Mouse (Mus musculus) brain, embryonic 14.5 days (tissue): Measurements from ENCODE around the gene Gpr108. TPM values are rescaled to one million over a fixed set of nuclear protein-coding genes. Genes with fewer than 3 reads are reported as not detected.

Experiments used
- DNase-seq: peaks from one replicate; pipeline ENCODE4 v3.0.0-alpha.2; 2011; ENCODE audit warnings: low read depth
- CTCF ChIP-seq: fragments of 200-500 bp; IDR thresholded peaks from 2 replicates; pipeline ENCODE4 v1.5.1; 2012; ENCODE audit warnings: inconsistent platforms, mild to moderate bottlenecking, moderate library complexity, borderline replicate concordance; ENCODE audit not compliant: insufficient read depth, insufficient read length; ENCODE audit errors: extremely low read depth
- POLR2A ChIP-seq: fragments of 200-500 bp; IDR thresholded peaks from 2 replicates; pipeline ENCODE4 v1.6.1; 2012; ENCODE audit warnings: mild to moderate bottlenecking, inconsistent platforms, borderline replicate concordance; ENCODE audit not compliant: poor library complexity, insufficient read depth, insufficient read length, severe bottlenecking; ENCODE audit errors: extremely low read depth
- polyA plus RNA-seq: library from polyadenylated mRNA; depleted of rRNA; stranded (reverse); fragments of >200 nt; gene quantifications from 2 replicates; pipeline ENCODE4 v1.2.3, GENCODE M21; 2012

Gpr108 gene
- polyA plus RNA-seq, 1 experiment: 18.3 TPM

DNA sequence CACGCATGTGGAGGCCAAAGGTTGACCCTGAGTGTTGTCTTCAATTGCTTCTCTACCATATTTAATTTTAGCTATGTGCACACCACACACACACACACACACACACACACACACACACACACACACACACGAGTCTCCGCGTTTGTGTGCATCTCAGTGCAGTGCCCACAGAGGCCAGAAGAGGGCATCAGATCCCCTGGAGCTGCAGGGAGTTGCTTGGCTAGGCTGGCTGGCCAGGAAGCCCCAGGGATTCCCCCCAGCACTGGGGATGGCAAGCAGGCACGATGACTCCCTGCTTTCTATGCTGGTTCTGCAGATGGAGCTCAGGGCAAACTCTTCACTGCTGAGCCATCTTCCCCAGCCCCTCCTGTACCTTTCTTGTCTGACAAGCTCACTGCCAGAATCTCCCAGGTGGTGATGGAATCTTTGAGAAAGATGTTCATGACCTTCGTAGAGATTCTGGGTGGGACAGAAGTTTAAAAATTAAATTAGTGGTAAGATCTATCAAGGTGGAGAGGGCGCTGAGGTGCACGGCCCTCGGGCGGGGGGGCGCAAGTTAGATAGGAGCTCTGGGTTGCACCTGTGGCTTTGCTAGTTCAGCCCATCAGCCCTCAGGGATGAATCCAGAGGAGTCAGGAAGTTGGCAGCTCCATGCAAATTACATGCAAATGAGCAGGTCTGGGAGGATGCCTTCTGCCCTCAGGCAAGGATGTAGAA lies 28.9 kb downstream of the Gpr108 start:
- DNase-seq: peak; percentile 62
- no peak for TF ChIP-seq POLR2A
- peak; percentile 69 for TF ChIP-seq CTCF

DNA sequence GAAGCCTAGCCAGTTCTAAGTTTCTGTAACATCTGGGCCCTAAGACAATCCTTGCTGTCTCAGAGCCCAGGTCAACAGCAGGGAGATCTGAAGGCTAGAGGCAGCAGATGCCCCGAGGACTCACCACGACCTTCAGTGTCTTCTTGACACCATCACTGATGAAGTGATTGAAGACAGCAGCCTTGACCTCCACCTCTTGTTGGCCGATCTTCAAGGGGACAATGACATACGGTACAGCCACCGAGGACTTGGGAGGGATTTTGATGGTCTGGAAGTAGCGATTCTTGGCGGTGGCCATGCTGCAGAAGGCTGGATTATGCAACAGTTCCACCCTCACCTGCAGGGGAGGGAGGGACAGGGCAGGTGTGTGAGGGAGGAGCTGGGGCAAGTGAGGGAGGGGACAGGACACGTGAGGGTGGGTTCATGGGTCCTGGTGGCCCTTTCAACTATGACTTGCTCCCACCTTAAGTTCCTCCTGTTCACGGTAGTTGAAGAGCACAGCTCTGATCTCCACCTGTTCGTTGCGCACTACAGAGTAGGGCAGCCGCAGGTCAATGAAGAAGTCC lies 29.8 kb downstream of the Gpr108 start:
- DNase-seq: no peak
- TF ChIP-seq CTCF: no peak
- TF ChIP-seq POLR2A: no peak

DNA sequence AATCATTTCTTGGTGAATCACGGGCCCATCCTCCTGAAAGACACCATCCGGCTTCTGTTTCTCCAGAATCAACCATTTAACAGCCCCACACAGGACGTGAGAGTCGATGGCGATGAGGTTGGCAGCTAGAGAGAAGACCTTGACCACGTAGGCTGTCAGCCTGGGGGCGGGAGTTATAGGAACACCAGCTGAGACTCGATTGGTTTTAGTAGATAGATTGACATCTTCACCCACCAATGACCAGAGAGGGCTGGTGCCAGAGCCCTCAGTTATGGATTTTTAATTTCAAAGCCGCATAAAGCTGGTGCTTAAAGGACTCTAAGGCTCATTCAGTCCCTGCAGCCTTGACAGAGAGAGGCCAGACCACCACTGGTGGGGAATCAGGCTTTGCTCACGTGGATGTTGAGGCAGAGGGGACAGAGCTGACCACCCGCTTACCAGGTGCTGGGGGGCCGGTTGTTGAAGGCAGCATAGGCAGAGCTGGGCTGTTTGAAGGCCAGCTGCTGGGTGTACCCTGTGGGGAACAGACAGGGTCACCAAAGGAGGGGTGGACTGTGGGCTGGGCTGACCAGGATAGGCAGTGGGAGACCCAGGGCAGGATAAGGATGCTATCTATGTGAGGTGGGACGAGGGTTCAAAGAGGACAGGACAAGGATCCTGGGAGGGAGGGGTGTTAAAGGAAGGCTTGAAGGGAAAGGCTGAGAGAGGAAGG lies 33.4 kb downstream of the Gpr108 start:
- TF ChIP-seq CTCF (no peak), POLR2A (no peak)
- peak; percentile 82 for DNase-seq

GRCm38 (mm10) chr17:57211501-57211900 lies 36.7 kb downstream of the Gpr108 start:
- DNase-seq: no peak
- TF ChIP-seq POLR2A (no peak), CTCF (no peak)

DNA sequence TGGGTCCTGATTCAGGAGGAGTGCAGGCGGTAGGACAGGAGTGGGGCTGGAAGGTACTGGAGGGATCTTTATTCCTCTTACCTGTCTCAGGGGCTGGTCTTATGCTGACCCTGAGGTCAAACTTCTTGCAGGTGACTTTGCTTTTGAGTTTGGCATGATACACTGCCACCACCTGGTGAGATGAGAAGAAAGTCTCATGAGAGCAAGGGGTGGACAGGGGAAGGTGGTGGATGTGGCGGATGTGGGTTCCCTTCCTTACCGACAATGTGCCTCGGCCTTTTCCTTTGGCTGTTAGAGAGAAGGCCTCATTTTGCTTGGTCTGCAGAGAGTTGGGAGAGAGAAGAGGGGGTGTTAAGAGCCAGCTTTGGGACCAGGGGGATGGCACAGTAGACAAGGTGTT lies 38.9 kb downstream of the Gpr108 start:
- no peak for DNase-seq
- no peak for TF ChIP-seq CTCF
- no peak for TF ChIP-seq POLR2A

DNA sequence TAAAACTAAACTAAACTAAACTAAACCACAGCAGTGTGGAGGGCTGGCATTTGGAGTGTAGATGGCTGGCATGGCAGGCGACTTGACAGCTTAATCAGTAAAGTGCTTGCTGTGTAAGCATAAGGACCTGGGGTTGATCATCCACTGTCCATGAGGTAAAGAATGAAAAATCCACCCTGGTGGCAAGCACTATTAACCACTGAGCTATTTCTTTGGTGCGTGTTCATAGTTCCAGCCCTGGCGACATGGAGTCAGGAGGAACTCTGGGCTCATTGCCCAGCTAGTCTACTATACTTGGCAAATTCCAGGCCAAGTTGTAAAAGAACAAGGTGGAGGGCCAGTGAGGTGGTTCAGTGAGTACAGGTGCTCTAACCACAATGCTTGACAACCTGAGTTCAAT lies 40.3 kb downstream of the Gpr108 start:
- no peak for DNase-seq
- TF ChIP-seq CTCF: no peak
- no peak for TF ChIP-seq POLR2A

DNA sequence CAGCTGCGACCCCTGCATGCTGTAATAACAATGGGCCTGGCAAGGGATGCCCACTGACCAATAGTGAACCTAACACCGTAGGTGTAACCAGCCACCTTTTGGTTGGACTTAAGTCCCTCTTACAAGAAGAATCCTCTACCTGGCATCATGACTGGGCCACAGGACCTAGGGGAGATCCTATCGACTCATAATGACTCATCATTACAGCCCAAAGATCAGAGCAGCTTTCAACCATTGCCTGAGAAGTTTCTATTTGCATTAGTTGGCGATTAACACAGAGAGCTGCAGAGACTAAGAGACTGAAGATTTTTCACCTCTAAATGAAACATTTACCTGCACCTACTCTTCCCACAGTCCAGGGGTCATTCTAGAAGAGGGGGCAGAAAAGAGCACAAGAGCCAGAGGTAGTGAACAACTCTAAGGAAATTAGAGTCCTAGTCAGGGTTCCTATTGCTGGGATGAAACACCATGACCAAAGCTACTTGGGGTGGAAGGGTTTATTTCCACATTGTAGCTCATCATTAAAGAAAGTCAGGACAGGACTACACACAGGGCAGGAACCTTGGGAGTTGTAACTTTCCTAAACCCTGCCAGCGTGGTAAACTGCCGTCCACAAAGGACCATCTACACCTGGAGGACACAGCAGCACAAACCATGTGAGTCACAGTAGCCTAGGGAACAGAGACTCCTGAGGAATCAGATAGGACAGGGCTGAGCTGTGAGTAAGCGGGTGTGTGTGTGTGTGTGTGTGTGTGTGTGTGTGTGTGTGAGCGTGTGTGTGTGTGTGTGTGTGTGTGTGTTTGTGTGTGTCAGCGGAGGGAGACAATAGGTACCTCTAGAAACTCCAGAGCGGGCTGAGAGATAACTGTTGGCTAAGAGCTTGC lies 46.2 kb downstream of the Gpr108 start:
- DNase-seq: no peak
- no peak for TF ChIP-seq POLR2A
- TF ChIP-seq CTCF: no peak

DNA sequence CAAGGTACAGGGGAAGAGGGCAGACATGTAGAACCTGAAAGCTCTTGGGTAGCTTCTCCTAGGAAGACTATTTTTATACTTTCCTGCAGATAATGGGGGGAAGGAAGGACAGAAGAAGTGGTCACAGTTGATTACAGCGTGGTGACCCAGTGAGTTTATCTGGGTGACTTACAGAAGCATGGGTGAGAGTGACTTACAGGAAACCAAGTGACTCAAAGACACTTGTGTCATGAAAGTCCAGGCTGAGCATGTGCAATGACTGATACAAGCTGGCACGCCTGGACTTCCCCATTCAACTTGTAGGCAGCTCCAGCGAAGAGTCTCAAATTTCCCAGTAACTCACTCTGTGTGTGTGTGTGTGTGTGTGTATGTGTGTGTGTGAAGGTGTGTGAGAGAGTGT lies 50.0 kb downstream of the Gpr108 start:
- TF ChIP-seq CTCF (no peak), POLR2A (no peak)

GRCm38 (mm10) chr17:57195326-57196010 lies 52.8 kb downstream of the Gpr108 start:
- DNase-seq: no peak

More for the DNA sequence above, 50.0 kb downstream of the Gpr108 start:
- no peak for DNase-seq

GRCm38 (mm10) chr17:57194771-57195170 lies 53.5 kb downstream of the Gpr108 start:
- no peak for DNase-seq

More at GRCm38 (mm10) chr17:57195326-57196010, 52.8 kb downstream of the Gpr108 start:
- TF ChIP-seq CTCF: no peak
- no peak for TF ChIP-seq POLR2A

GRCm38 (mm10) chr17:57194041-57194507 lies 54.2 kb downstream of the Gpr108 start, which contains the start of gene Tnfsf14:
Gene Tnfsf14, minus strand, starts transcription at chr17:57194177.
- TF ChIP-seq POLR2A: no peak
- no peak for TF ChIP-seq CTCF
- no peak for DNase-seq

More at GRCm38 (mm10) chr17:57194771-57195170, 53.5 kb downstream of the Gpr108 start:
- TF ChIP-seq POLR2A (no peak), CTCF (no peak)
